Mouse (Mus musculus) liver, adult 2 months (tissue): ENCODE data around the gene Il17c. TPM values are rescaled to one million over a fixed set of nuclear protein-coding genes. Genes with fewer than 3 reads are reported as not detected.

Experiments used
- DNase-seq: peaks from one replicate; pipeline ENCODE4 v3.0.0-alpha.2; 2011; ENCODE audit warnings: low read depth, low spot score; ENCODE audit errors: extremely low read depth
- H3K27ac ChIP-seq: fragments of 200-500 bp; replicated peaks from 2 replicates; pipeline ENCODE4 v1.5.1; 2012; ENCODE audit warnings: low read depth, mild to moderate bottlenecking, control low read depth, inconsistent platforms, low read length; ENCODE audit not compliant: insufficient read depth
- H3K27me3 ChIP-seq: fragments of 200-500 bp; 2 replicates; pipeline ENCODE4 v1.6.1; 2012; ENCODE audit warnings: mild to moderate bottlenecking, moderate library complexity, low read length, inconsistent platforms; ENCODE audit not compliant: control insufficient read depth, insufficient read depth
- H3K36me3 ChIP-seq: fragments of 200-500 bp; 2 replicates; pipeline ENCODE4 v1.6.1; 2012; ENCODE audit warnings: low read length, inconsistent platforms; ENCODE audit not compliant: control insufficient read depth, insufficient read depth
- H3K4me1 ChIP-seq: fragments of 200-500 bp; 2 replicates; pipeline ENCODE4 v1.6.1; 2011; ENCODE audit warnings: low read length; ENCODE audit not compliant: control insufficient read depth, insufficient read depth
- H3K4me3 ChIP-seq: fragments of 200-500 bp; 2 replicates; pipeline ENCODE4 v1.5.1; 2011; ENCODE audit warnings: low read depth, mild to moderate bottlenecking, control low read depth, low read length, moderate library complexity; ENCODE audit not compliant: insufficient read depth
- H3K79me2 ChIP-seq: fragments of 200-500 bp; 2 replicates; pipeline ENCODE4 v1.6.1; 2012; ENCODE audit warnings: inconsistent platforms, mild to moderate bottlenecking, low read length, moderate library complexity; ENCODE audit not compliant: control insufficient read depth, insufficient read depth
- H3K9ac ChIP-seq: fragments of 200-500 bp; 2 replicates; pipeline ENCODE4 v1.6.1; 2012; ENCODE audit warnings: low read depth, mild to moderate bottlenecking, control low read depth, inconsistent platforms, low read length
- CTCF ChIP-seq: fragments of 200-500 bp; IDR thresholded peaks from 2 replicates; pipeline ENCODE4 v1.5.1; 2011; ENCODE audit warnings: low read depth, low read length, control low read depth
- POLR2A ChIP-seq: fragments of 200-500 bp; IDR thresholded peaks from 2 replicates; pipeline ENCODE4 v1.6.1; 2011; ENCODE audit warnings: low read length, control low read depth; ENCODE audit not compliant: insufficient read depth; ENCODE audit errors: extremely low read depth
- WGBS: fragments of 180-500 bp; shearing (Covaris S2); methylation state at CpG from one replicate; pipeline ENCODE4 v1.1.7; 2018; 5-methylcytosine and 5-hydroxymethylcytosine counted together
- polyA plus RNA-seq: library from polyadenylated mRNA; depleted of rRNA; stranded (reverse); fragments of >200 nt; gene quantifications from 2 replicates; pipeline ENCODE4 v1.2.3, GENCODE M21; 2012
- total RNA-seq: library from RNA; depleted of rRNA; stranded (reverse); fragments of >200 nt; gene quantifications from 2 replicates; pipeline ENCODE4 v1.2.3, GENCODE M21; 2014

The Il17c gene
- total and polyA plus RNA-seq, 2 experiments = not detected

DNA sequence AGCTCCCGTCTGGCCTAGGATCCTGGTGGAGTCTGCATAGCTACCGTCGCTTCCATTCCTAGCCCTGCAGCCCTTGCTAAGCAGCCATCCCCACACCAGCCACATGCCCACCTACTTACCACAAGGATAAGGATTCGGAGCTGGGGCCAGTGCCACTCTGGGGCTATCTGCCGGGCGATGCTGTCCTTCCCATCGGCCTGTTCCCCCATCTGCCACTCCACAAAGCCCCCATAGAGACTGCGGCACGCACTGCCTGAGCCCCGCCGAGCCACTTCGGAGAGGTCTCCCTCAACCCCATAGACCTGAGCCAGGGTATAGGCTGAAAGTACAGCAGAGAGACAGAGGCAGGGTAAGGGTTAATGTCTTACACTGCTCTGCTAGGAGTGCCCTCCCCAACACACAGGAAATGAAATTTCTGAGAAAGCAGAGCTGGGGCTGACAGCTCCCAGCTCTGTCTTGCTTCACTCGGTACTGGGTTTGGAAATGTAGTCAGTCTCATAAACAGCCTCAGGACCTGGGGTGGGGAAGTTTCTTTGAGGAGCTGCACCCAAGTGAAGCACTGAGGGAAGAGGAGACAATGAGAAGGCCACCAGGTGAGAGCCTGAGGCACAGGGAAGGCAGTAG, 16.0 kb downstream of the Il17c start:
- WGBS = 92% methylated on average over 13 of the region's 13 CpGs
- Histone ChIP-seq H3K27me3 (no peaks in the 10 kb centered on the region), H3K27ac (no peak overlapping the region), H3K4me3 (no peak overlapping the region; the same call in 1 of the 2 replicates), H3K36me3 (peaks cover 9% of the 10 kb centered on the region), H3K79me2 (no peaks in the 10 kb centered on the region), H3K9ac (no peak overlapping the region), H3K4me1 (peaks cover 3% of the 10 kb centered on the region; the same call in 1 of the 2 replicates)
- no peak for DNase-seq
- TF ChIP-seq CTCF (no peak), POLR2A (no peak)

DNA sequence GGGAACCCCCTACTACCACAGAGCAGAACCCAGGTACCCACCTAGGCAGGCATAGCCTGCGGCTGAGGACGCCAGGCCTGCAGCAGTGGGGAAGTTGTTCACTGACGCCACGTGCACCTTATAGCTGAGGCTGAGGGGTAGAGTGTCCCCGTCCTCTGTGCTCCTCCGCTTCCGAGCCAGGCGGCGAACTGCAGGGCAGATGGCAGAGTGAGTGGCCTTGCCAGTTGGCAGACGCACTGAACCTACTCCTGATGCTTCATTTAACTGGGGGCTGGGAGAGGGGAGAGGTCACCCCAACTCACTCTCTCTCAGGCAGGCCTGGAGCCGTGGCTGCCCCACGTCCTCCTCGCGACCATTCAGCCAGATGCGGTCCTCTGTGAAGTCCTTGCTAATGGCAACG, 17.5 kb downstream of the Il17c start:
- no peak for TF ChIP-seq CTCF
- TF ChIP-seq POLR2A = no peak
- no peak overlapping the region for H3K9ac ChIP-seq
- no peak for DNase-seq
- no peaks in the 10 kb centered on the region for H3K79me2 ChIP-seq
- H3K4me1 ChIP-seq = peaks cover 3% of the 10 kb centered on the region; the same call in 1 of the 2 replicates
- H3K36me3 ChIP-seq = peaks cover 9% of the 10 kb centered on the region
- H3K27ac ChIP-seq = no peak overlapping the region
- 97% methylated on average over 16 of the region's 16 CpGs for WGBS
- H3K4me3 ChIP-seq = no peak overlapping the region
- no peaks in the 10 kb centered on the region for H3K27me3 ChIP-seq

DNA sequence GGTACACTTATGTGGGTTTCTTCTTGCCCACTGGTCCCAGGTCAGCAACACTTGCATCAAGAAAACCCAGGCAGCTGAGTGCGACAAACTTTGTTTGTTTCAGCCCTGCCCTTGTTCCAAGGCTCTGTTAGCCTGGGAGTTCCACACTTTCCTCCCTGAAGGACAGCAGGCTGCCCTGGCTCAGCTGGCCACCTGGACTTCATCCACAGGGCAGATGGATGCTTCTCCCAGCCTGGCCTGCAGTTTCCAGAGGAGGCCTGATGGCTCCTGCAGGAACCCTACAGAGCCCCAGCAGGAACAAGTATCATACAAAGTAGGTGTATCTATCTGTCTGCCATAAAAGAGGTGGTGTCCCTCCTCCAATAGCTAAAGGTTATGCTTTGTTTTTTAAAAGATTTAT, 19.5 kb downstream of the Il17c start:
- Histone ChIP-seq H3K4me1 (peaks cover 5% of the 10 kb centered on the region), H3K27ac (no peak overlapping the region), H3K9ac (no peak overlapping the region), H3K36me3 (peaks cover 3% of the 10 kb centered on the region; the same call in 1 of the 2 replicates), H3K4me3 (no peak overlapping the region), H3K79me2 (no peaks in the 10 kb centered on the region), H3K27me3 (no peaks in the 10 kb centered on the region)
- TF ChIP-seq POLR2A = no peak
- no peak for DNase-seq
- 78% methylated on average over 1 of the region's 1 CpGs for WGBS

GRCm38 (mm10) chr8:122442356-122442755, 20.5 kb downstream of the Il17c start:
- DNase-seq = peak; percentile 39
- no peaks in the 10 kb centered on the region for H3K79me2 ChIP-seq
- H3K4me3 ChIP-seq = peak overlapping the region; percentile 72
- H3K36me3 ChIP-seq = no peaks in the 10 kb centered on the region
- H3K27ac ChIP-seq = no peak overlapping the region; the same call in 1 of the 2 replicates
- H3K9ac ChIP-seq = peak overlapping the region; percentile 72; the same call in 1 of the 2 replicates
- H3K4me1 ChIP-seq = peaks cover 5% of the 10 kb centered on the region
- TF ChIP-seq CTCF (no peak), POLR2A (no peak)
- no peaks in the 10 kb centered on the region for H3K27me3 ChIP-seq
- WGBS = 21% methylated on average over 7 of the region's 7 CpGs

- 2% methylated on average over 12 of the region's 12 CpGs for WGBS
- peak overlapping the region; percentile 72 for H3K4me3 ChIP-seq
- peak overlapping the region; percentile 72 for H3K9ac ChIP-seq
- DNase-seq = no peak
- no peaks in the 10 kb centered on the region for H3K36me3 ChIP-seq
- TF ChIP-seq POLR2A (no peak), CTCF (no peak)
- no peaks in the 10 kb centered on the region for H3K27me3 ChIP-seq
- H3K79me2 ChIP-seq = no peaks in the 10 kb centered on the region
- H3K4me1 ChIP-seq = peaks cover 5% of the 10 kb centered on the region
- peak overlapping the region; percentile 62 for H3K27ac ChIP-seq
Observed at GRCm38 (mm10) chr8:122442781-122443180, 21.0 kb downstream of the Il17c start.

DNA sequence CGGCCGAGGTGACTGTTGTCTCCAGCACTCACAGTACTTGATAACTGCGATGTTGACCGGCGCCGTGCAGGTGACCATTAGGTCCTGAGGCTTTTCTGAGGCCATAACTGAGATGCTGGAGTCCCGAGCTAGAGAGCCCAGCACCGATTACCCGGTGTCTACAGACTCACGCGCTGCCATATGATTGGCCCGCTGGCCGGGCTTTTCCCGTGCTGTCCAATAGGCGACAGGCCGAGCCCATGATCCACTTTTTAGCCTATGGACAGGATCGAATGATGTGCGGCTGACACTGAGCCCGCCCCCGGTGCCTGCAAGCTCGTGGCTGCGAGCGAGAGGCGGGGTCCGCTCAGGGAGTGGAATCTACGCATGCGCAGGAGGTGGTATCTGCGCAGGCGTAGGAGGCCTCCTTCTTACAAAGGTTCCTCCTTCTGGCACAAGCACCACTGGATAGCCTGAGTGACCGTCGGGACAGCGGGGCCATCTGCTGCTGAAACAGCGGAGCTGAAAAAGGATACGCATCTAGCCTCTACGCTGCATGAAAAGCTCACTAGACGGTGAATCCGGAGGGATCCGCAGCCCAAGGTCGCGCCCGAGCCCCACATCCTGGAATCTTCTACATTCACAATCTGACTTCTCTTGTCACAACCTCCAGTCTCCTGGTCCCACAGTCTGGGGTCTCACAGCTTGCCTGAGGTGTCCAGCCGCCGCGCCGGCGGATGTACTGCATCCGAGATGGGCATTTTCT, 21.6 kb downstream of the Il17c start, which contains the start of gene Mvd:
Gene Mvd (minus strand): TSS at position 161 of the 745 bp plus-strand sequence.
- TF ChIP-seq POLR2A (peak; percentile 81), CTCF (peak; percentile 74)
- Histone ChIP-seq H3K79me2 (no peaks in the 10 kb centered on the region), H3K4me1 (peaks cover 5% of the 10 kb centered on the region), H3K36me3 (no peaks in the 10 kb centered on the region), H3K27ac (peak within 1 kb of the TSS; percentile 75), H3K9ac (peak within 1 kb of the TSS; percentile 72), H3K27me3 (no peaks in the 10 kb centered on the region), H3K4me3 (peak within 1 kb of the TSS; percentile 72)
- DNase-seq = peak; percentile 95
- under 1% methylated on average over 47 of the region's 47 CpGs for WGBS
